Mouse (Mus musculus): Measurements from ENCODE around the gene Atp5h. TPM values are rescaled to one million over a fixed set of nuclear protein-coding genes. Genes with fewer than 3 reads are reported as not detected.

Atp5h gene
- polyA plus RNA-seq, 1 experiment from 2014 or later, result 960 TPM

- Histone ChIP-seq H3K36me3 (no peaks in the 10 kb centered on the region), H3K9ac (replicated peaks) (no peak overlapping the region), H3K27me3 (no peaks in the 10 kb centered on the region), H3K4me2 (no peak overlapping the region), H3K9me3 (no peaks in the 10 kb centered on the region), H3K4me3 (replicated peaks) (no peak overlapping the region), H3K4me1 (replicated peaks) (0 out of 2 replicates have a peak, but pooled peaks cover 10% of the 10 kb centered on the region), H3K27ac (no peak overlapping the region)
- WGBS, result 76% methylated on average over 4 of the region's 4 CpGs
- no peak for ATAC-seq (ENCODE audit: insufficient number of reproducible peaks, insufficient read depth, low FRiP score, low TSS enrichment, low read depth)
Observed at GRCm38 (mm10) chr11:115453306-115453705, 33.5 kb upstream of the Atp5h start.

GRCm38 (mm10) chr11:115452281-115452860 lies 32.6 kb upstream of the Atp5h start:
- Histone ChIP-seq H3K27ac (no peak overlapping the region), H3K4me3 (replicated peaks) (no peak overlapping the region), H3K27me3 (no peaks in the 10 kb centered on the region), H3K4me2 (no peak overlapping the region), H3K9me3 (no peaks in the 10 kb centered on the region), H3K9ac (replicated peaks) (no peak overlapping the region), H3K4me1 (replicated peaks) (0 out of 2 replicates have a peak, but pooled peaks cover 10% of the 10 kb centered on the region), H3K36me3 (no peaks in the 10 kb centered on the region)
- ATAC-seq (ENCODE audit: insufficient number of reproducible peaks, insufficient read depth, low FRiP score, low TSS enrichment, low read depth), result no peak
- 86% methylated on average over 7 of the region's 7 CpGs for WGBS

GRCm38 (mm10) chr11:115451781-115452241 lies 32.0 kb upstream of the Atp5h start:
- H3K27me3 ChIP-seq, result no peaks in the 10 kb centered on the region
- WGBS, result 76% methylated on average over 8 of the region's 8 CpGs
- H3K36me3 ChIP-seq, result no peaks in the 10 kb centered on the region
- no peak overlapping the region for H3K4me3 ChIP-seq (replicated peaks)
- H3K4me1 ChIP-seq (replicated peaks), result 0 out of 2 replicates have a peak, but pooled peaks cover 11% of the 10 kb centered on the region
- H3K9ac ChIP-seq (replicated peaks), result no peak overlapping the region
- no peaks in the 10 kb centered on the region for H3K9me3 ChIP-seq
- no peak overlapping the region for H3K4me2 ChIP-seq
- no peak overlapping the region for H3K27ac ChIP-seq
- ATAC-seq (ENCODE audit: insufficient number of reproducible peaks, insufficient read depth, low FRiP score, low TSS enrichment, low read depth), result no peak

GRCm38 (mm10) chr11:115450176-115450575 lies 30.4 kb upstream of the Atp5h start:
- 93% methylated on average over 7 of the region's 7 CpGs for WGBS

GRCm38 (mm10) chr11:115448998-115449397 lies 29.2 kb upstream of the Atp5h start:
- Histone ChIP-seq H3K9me3 (no peaks in the 10 kb centered on the region), H3K27me3 (no peaks in the 10 kb centered on the region; the same call in 1 of the 2 replicates), H3K36me3 (no peaks in the 10 kb centered on the region), H3K4me1 (replicated peaks) (0 out of 2 replicates have a peak, but pooled peaks cover 14% of the 10 kb centered on the region), H3K27ac (no peak overlapping the region), H3K4me2 (no peak overlapping the region), H3K9ac (replicated peaks) (no peak overlapping the region), H3K4me3 (replicated peaks) (no peak overlapping the region)
- WGBS, result 37% methylated on average over 7 of the region's 7 CpGs
- no peak for ATAC-seq (ENCODE audit: insufficient number of reproducible peaks, insufficient read depth, low FRiP score, low TSS enrichment, low read depth)

More at GRCm38 (mm10) chr11:115450176-115450575, 30.4 kb upstream of the Atp5h start:
- Histone ChIP-seq H3K4me2 (no peak overlapping the region), H3K9me3 (no peaks in the 10 kb centered on the region), H3K27ac (no peak overlapping the region), H3K4me1 (replicated peaks) (0 out of 2 replicates have a peak, but pooled peaks cover 14% of the 10 kb centered on the region), H3K36me3 (no peaks in the 10 kb centered on the region), H3K27me3 (no peaks in the 10 kb centered on the region), H3K9ac (replicated peaks) (no peak overlapping the region), H3K4me3 (replicated peaks) (no peak overlapping the region)
- no peak for ATAC-seq (ENCODE audit: insufficient number of reproducible peaks, insufficient read depth, low FRiP score, low TSS enrichment, low read depth)

GRCm38 (mm10) chr11:115448075-115448474 lies 28.3 kb upstream of the Atp5h start:
- Histone ChIP-seq H3K4me2 (no peak overlapping the region), H3K4me1 (replicated peaks) (0 out of 2 replicates have a peak, but pooled peaks cover 14% of the 10 kb centered on the region), H3K9ac (replicated peaks) (no peak overlapping the region), H3K36me3 (no peaks in the 10 kb centered on the region), H3K4me3 (replicated peaks) (no peak overlapping the region), H3K27ac (no peak overlapping the region), H3K9me3 (no peaks in the 10 kb centered on the region), H3K27me3 (no peaks in the 10 kb centered on the region; the same call in 1 of the 2 replicates)
- ATAC-seq (ENCODE audit: insufficient number of reproducible peaks, insufficient read depth, low FRiP score, low TSS enrichment, low read depth), result no peak
- WGBS, result 79% methylated on average over 16 of the region's 16 CpGs

- no peaks in the 10 kb centered on the region for H3K9me3 ChIP-seq
- H3K4me1 ChIP-seq (replicated peaks), result 0 out of 2 replicates have a peak, but pooled peaks cover 14% of the 10 kb centered on the region
- H3K27ac ChIP-seq, result no peak overlapping the region
- 85% methylated on average over 11 of the region's 11 CpGs for WGBS
- no peaks in the 10 kb centered on the region for H3K36me3 ChIP-seq
- no peak overlapping the region for H3K4me3 ChIP-seq (replicated peaks)
- H3K9ac ChIP-seq (replicated peaks), result no peak overlapping the region
- no peak overlapping the region for H3K4me2 ChIP-seq
- no peaks in the 10 kb centered on the region; the same call in 1 of the 2 replicates for H3K27me3 ChIP-seq
- ATAC-seq (ENCODE audit: insufficient number of reproducible peaks, insufficient read depth, low FRiP score, low TSS enrichment, low read depth), result no peak
Observed at GRCm38 (mm10) chr11:115447321-115447885, 27.6 kb upstream of the Atp5h start.

- no peak overlapping the region; the same call in 1 of the 2 replicates for H3K9ac ChIP-seq (replicated peaks)
- no peaks in the 10 kb centered on the region for H3K9me3 ChIP-seq
- ATAC-seq (ENCODE audit: insufficient number of reproducible peaks, insufficient read depth, low FRiP score, low TSS enrichment, low read depth), result no peak
- no peak overlapping the region for H3K27ac ChIP-seq
- 0 out of 2 replicates have a peak, but pooled peaks cover 12% of the 10 kb centered on the region for H3K4me1 ChIP-seq (replicated peaks)
- 81% methylated on average over 3 of the region's 3 CpGs for WGBS
- no peaks in the 10 kb centered on the region; the same call in 1 of the 2 replicates for H3K27me3 ChIP-seq
- no peaks in the 10 kb centered on the region for H3K36me3 ChIP-seq
- no peak overlapping the region for H3K4me2 ChIP-seq
- H3K4me3 ChIP-seq (replicated peaks), result no peak overlapping the region
Observed at GRCm38 (mm10) chr11:115446906-115447305, 27.1 kb upstream of the Atp5h start.

GRCm38 (mm10) chr11:115441417-115441816 lies 21.7 kb upstream of the Atp5h start:
- Histone ChIP-seq H3K27me3 (no peaks in the 10 kb centered on the region; the same call in none of the 2 replicates), H3K9ac (replicated peaks) (no peak overlapping the region), H3K9me3 (0 out of 2 replicates have a peak, but pooled peaks cover 6% of the 10 kb centered on the region), H3K27ac (no peak overlapping the region), H3K4me1 (replicated peaks) (peaks cover 9% of the 10 kb centered on the region), H3K36me3 (no peaks in the 10 kb centered on the region), H3K4me3 (replicated peaks) (no peak overlapping the region), H3K4me2 (no peak overlapping the region)
- ATAC-seq (ENCODE audit: insufficient number of reproducible peaks, insufficient read depth, low FRiP score, low TSS enrichment, low read depth), result 0 out of 2 replicates have a peak, but pooled peaks have one; percentile 20
- WGBS, result 47% methylated on average over 15 of the region's 15 CpGs

- H3K4me3 ChIP-seq (replicated peaks), result no peak within 1 kb of the TSS
- no peaks in the 10 kb centered on the region; the same call in none of the 2 replicates for H3K27me3 ChIP-seq
- H3K9me3 ChIP-seq, result 0 out of 2 replicates have a peak, but pooled peaks cover 6% of the 10 kb centered on the region
- ATAC-seq (ENCODE audit: insufficient number of reproducible peaks, insufficient read depth, low FRiP score, low TSS enrichment, low read depth), result no peak
- H3K36me3 ChIP-seq, result no peaks in the 10 kb centered on the region
- WGBS, result 93% methylated on average over 9 of the region's 9 CpGs
- H3K4me1 ChIP-seq (replicated peaks), result peaks cover 21% of the 10 kb centered on the region
- H3K27ac ChIP-seq, result no peak within 1 kb of the TSS
- no peak within 1 kb of the TSS for H3K4me2 ChIP-seq
- H3K9ac ChIP-seq (replicated peaks), result no peak within 1 kb of the TSS
Observed at GRCm38 (mm10) chr11:115439906-115440595, 20.3 kb upstream of the Atp5h start, which contains the start of gene Trim80. Gene Trim80, plus strand, starts transcription at chr11:115440545.

GRCm38 (mm10) chr11:115439326-115439725 lies 19.6 kb upstream of the Atp5h start:
- peaks cover 21% of the 10 kb centered on the region for H3K4me1 ChIP-seq (replicated peaks)
- H3K27me3 ChIP-seq, result no peaks in the 10 kb centered on the region; the same call in 1 of the 2 replicates
- no peaks in the 10 kb centered on the region for H3K36me3 ChIP-seq
- H3K27ac ChIP-seq, result no peak overlapping the region
- 0 out of 2 replicates have a peak, but pooled peaks cover 6% of the 10 kb centered on the region for H3K9me3 ChIP-seq
- H3K9ac ChIP-seq (replicated peaks), result no peak overlapping the region
- ATAC-seq (ENCODE audit: insufficient number of reproducible peaks, insufficient read depth, low FRiP score, low TSS enrichment, low read depth), result no peak
- 83% methylated on average over 3 of the region's 3 CpGs for WGBS
- H3K4me3 ChIP-seq (replicated peaks), result no peak overlapping the region
- H3K4me2 ChIP-seq, result no peak overlapping the region

Data from limb, embryonic 12.5 days (tissue).